Mouse (Mus musculus) CH12.LX (cell line): ENCODE data around the gene Herc3.

Experiments
- CTCF ChIP-seq, 2 experiments: IDR thresholded peaks in 1 of 2; conservative IDR thresholded peaks in 1 of 2; 2 replicates each; pipeline ENCODE4 v1.5.1; 2011 to 2012; ENCODE audit warnings: low read depth in 2 of 2, low read length in 2 of 2, improper control_type of control experiment in 1 of 2, inconsistent platforms in 1 of 2, mild to moderate bottlenecking in 1 of 2, moderate library complexity in 1 of 2
- PAX5 ChIP-seq: IDR thresholded peaks from 2 replicates; pipeline ENCODE4 v1.6.1; 2012; ENCODE audit warnings: low read length, inconsistent platforms, mixed read lengths
- POLR2A ChIP-seq: IDR thresholded peaks from 2 replicates; pipeline ENCODE4 v1.6.1; 2011; ENCODE audit warnings: low read depth, mild to moderate bottlenecking, improper control_type of control experiment, low read length
- USF1 ChIP-seq: IDR thresholded peaks from 2 replicates; pipeline ENCODE4 v1.6.1; 2014; ENCODE audit warnings: low read depth, mild to moderate bottlenecking, inconsistent platforms, low read length, improper control_type of control experiment

- TF ChIP-seq PAX5: no peak
- TF ChIP-seq USF1: no peak
- no peak for TF ChIP-seq CTCF (conservative IDR thresholded peaks at IDR 0.05 in 1 of 2, IDR thresholded peaks at IDR 0.05 in 1 of 2; ENCODE audit: low read depth in 2 of 2, low read length in 2 of 2)
- TF ChIP-seq POLR2A: no peak
Measured at GRCm38 (mm10) chr6:58933189-58933913, 102.1 kb downstream of the Herc3 start.
